Mouse (Mus musculus) heart, postnatal 0 days (tissue): ENCODE results near the gene Ceacam1. TPM values are rescaled to one million over a fixed set of nuclear protein-coding genes. Genes with fewer than 3 reads are reported as not detected.
"Not testable (repeated sequence)": the region's sequence is repeated elsewhere in the genome, so short reads cannot be mapped to it uniquely, and the experiment has no call there.

Source experiments
- ATAC-seq: fragments of 200-750 bp; cut with Nextera tagmentation; 2 replicates; pipeline ENCODE4 v1.8.0; 2017; ENCODE audit warnings: low read depth, moderate number of reproducible peaks, moderate library complexity; ENCODE audit not compliant: insufficient read depth
- DNase-seq: peaks from one replicate; pipeline ENCODE4 v3.0.0-alpha.2; 2016; ENCODE audit warnings: low spot score
- H3K27ac ChIP-seq: fragments of 300-500 bp; sonication (generic); 2 replicates; pipeline ENCODE4 v1.5.1; 2014; ENCODE audit warnings: low read depth, mild to moderate bottlenecking
- H3K27me3 ChIP-seq: fragments of 300-500 bp; sonication (generic); 2 replicates; pipeline ENCODE4 v1.6.1; 2014; ENCODE audit warnings: low read length, mixed read lengths; ENCODE audit not compliant: control insufficient read depth, insufficient read depth
- H3K36me3 ChIP-seq: fragments of 300-500 bp; sonication (generic); replicated peaks from 2 replicates; pipeline ENCODE4 v1.6.1; 2014; ENCODE audit warnings: low read length, mixed read lengths; ENCODE audit not compliant: control insufficient read depth, insufficient read depth
- H3K4me1 ChIP-seq: fragments of 300-500 bp; sonication (generic); 2 replicates; pipeline ENCODE4 v1.6.1; 2014; ENCODE audit warnings: antibody characterized with exemption; ENCODE audit not compliant: control insufficient read depth, insufficient read depth
- H3K4me2 ChIP-seq: fragments of 300-500 bp; sonication (generic); 2 replicates; pipeline ENCODE4 v1.6.1; 2014; ENCODE audit warnings: low read depth, mild to moderate bottlenecking, low read length, moderate library complexity
- H3K4me3 ChIP-seq: fragments of 300-500 bp; sonication (generic); 2 replicates; pipeline ENCODE4 v1.5.1; 2014; ENCODE audit warnings: low read depth, low read length
- H3K9ac ChIP-seq: fragments of 300-500 bp; sonication (generic); replicated peaks from 2 replicates; pipeline ENCODE4 v1.6.1; 2014; ENCODE audit warnings: low read depth, low read length, mixed read lengths
- H3K9me3 ChIP-seq: fragments of 300-500 bp; sonication (generic); replicated peaks from 2 replicates; pipeline ENCODE4 v1.6.1; 2016; ENCODE audit warnings: low read length; ENCODE audit not compliant: control insufficient read depth
- CTCF ChIP-seq: IDR thresholded peaks from 2 replicates; pipeline ENCODE4 v1.5.1; 2016; ENCODE audit warnings: antibody characterized with exemption, control low read depth, low read depth
- EP300 ChIP-seq: IDR thresholded peaks from 2 replicates; pipeline ENCODE4 v1.6.1; 2016; ENCODE audit warnings: antibody characterized with exemption, low read depth
- WGBS: fragments of 180-500 bp; shearing (Covaris S2); extraction: QIAGEN DNeasy Blood & Tissue Kit; methylation state at CpG from one replicate; pipeline ENCODE4 v1.1.7; 2014; 5-methylcytosine and 5-hydroxymethylcytosine counted together
- polyA plus RNA-seq: library from polyadenylated mRNA; unstranded; fragments of >200 nt; fragmentation: Nextera tagmentation; extraction: Ambion mirVana; gene quantifications from 2 replicates; pipeline ENCODE4 v1.2.1, GENCODE M21; 2015
- total RNA-seq: library from RNA; depleted of rRNA; stranded (reverse); fragments of >200 nt; gene quantifications from 2 replicates; pipeline ENCODE4 v1.2.3, GENCODE M21; 2014; ENCODE audit warnings: low replicate concordance

Gene Ceacam1
- total and polyA plus RNA-seq, 2 experiments from 2014 or later, result 5.5 to 12.8 TPM

DNA sequence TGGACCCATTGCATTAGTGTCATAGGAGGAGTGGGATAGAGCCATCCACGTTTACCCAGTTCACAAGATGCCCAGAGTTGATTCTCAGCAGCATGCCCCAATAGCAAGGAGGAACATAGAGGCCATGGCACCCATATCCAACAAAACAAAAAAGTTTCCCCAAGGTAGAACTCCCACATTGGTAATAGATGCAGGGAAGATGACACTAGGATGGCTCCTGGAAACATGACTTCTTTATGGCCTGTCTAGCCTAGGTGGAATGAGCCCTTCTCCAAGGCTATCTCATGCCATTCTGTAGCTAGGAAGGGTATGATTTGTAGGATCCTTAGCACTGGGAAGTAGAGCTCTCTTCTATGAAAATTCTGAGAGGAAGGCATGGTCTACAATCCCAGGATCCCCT lies 12.4 kb downstream of the Ceacam1 start:
- no peak overlapping the region for H3K4me3 ChIP-seq
- WGBS, result 74% methylated on average over 1 of the region's 1 CpGs
- TF ChIP-seq EP300 (no peak), CTCF (no peak)

DNA sequence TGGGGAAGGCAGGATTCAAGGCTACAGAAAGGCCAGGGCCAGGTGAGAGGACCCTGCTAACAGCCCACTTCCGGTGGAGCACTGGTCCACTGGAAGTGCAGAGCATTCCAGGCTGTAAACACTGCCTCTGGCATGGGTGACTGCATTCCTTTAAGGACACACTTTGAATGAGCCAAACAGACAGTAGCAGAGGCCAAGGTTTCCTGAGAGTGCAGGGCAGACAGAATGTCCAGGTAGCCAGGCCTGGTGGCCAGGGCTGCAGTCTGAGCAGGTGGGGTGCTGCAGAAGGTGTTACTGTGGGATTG lies 15.4 kb downstream of the Ceacam1 start:
- not testable (repeated sequence) for H3K9ac ChIP-seq, ATAC-seq, H3K27ac ChIP-seq, DNase-seq, H3K27me3 ChIP-seq, H3K4me2 ChIP-seq, H3K36me3 ChIP-seq, H3K4me1 ChIP-seq, H3K4me3 ChIP-seq, H3K9me3 ChIP-seq
- WGBS, result no CpG with 5 or more reads among the region's 1 CpGs

More for the DNA sequence above, 12.4 kb downstream of the Ceacam1 start:
- Histone ChIP-seq H3K27me3 (no peaks in the 10 kb centered on the region), H3K27ac (no peak overlapping the region), H3K4me2 (no peak overlapping the region), H3K36me3 (no peaks in the 10 kb centered on the region), H3K9ac (no peak overlapping the region), H3K9me3 (no peaks in the 10 kb centered on the region), H3K4me1 (no peaks in the 10 kb centered on the region)
- ATAC-seq, result no peak
- DNase-seq, result no peak

DNA sequence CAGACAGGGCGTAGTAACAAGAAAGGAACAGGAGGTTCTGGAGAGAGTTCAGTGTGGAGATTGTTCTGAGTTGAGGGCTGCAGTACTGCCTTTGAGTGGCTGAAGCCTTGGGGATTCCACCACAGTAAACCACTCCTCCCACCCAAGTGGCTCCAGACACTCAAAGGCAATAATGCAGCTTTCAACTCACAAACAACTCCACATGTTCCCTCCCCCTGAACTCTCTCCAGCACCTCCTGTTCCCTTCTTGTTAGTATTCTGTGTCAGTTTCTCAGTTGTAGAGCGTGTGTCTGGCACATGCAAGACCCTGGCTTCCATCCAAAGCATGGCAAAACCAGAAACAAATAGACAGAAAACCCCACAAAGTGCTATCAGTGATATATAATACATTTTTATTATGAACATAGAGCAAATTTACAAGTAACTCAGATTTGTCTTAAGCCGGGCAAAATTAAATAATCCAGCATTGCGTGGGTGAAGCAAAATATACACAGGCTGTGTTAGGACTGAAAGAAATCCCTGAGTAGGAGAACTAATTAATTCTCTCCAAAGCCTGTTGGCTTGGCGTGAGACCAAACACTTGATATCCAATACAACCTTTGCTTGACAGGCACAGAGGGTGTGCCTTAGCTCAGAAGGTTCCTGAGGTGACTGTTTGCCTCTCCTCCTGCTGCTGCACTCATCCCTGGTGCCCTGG lies 15.9 kb downstream of the Ceacam1 start:
- 69% methylated on average over 4 of the region's 5 CpGs for WGBS
- not testable (repeated sequence) for ATAC-seq, H3K27me3 ChIP-seq, H3K36me3 ChIP-seq, H3K4me1 ChIP-seq, H3K4me3 ChIP-seq, H3K9ac ChIP-seq, DNase-seq, H3K27ac ChIP-seq, H3K4me2 ChIP-seq, H3K9me3 ChIP-seq

DNA sequence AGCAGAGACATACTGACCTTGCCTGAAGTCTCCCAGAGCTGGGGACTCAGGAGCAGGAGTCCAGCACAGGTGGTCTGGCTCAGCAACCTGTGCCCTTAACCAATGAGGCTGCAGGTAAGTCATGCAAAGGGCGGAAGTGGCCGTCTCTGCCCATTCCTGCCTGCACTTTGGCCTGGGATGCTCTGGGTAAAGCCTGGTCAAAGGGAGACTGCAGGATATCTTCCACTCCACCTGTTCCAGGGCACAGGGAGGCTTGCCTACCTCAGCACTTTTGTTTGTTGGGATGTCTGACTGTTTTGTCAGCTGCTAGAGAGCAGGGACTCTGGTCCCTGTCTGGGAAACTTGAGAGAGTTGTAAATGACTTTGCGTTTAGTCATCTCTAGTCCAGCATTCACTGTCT lies 25.3 kb downstream of the Ceacam1 start:
- H3K4me2 ChIP-seq, result no peak overlapping the region
- no peaks in the 10 kb centered on the region for H3K4me1 ChIP-seq
- TF ChIP-seq CTCF (no peak), EP300 (no peak)
- no peak overlapping the region for H3K27ac ChIP-seq
- WGBS, result 74% methylated on average over 3 of the region's 3 CpGs
- no peak for ATAC-seq
- no peak overlapping the region for H3K4me3 ChIP-seq
- H3K36me3 ChIP-seq, result no peaks in the 10 kb centered on the region
- H3K9me3 ChIP-seq, result no peaks in the 10 kb centered on the region
- DNase-seq, result no peak
- H3K27me3 ChIP-seq, result no peaks in the 10 kb centered on the region
- H3K9ac ChIP-seq, result no peak overlapping the region

DNA sequence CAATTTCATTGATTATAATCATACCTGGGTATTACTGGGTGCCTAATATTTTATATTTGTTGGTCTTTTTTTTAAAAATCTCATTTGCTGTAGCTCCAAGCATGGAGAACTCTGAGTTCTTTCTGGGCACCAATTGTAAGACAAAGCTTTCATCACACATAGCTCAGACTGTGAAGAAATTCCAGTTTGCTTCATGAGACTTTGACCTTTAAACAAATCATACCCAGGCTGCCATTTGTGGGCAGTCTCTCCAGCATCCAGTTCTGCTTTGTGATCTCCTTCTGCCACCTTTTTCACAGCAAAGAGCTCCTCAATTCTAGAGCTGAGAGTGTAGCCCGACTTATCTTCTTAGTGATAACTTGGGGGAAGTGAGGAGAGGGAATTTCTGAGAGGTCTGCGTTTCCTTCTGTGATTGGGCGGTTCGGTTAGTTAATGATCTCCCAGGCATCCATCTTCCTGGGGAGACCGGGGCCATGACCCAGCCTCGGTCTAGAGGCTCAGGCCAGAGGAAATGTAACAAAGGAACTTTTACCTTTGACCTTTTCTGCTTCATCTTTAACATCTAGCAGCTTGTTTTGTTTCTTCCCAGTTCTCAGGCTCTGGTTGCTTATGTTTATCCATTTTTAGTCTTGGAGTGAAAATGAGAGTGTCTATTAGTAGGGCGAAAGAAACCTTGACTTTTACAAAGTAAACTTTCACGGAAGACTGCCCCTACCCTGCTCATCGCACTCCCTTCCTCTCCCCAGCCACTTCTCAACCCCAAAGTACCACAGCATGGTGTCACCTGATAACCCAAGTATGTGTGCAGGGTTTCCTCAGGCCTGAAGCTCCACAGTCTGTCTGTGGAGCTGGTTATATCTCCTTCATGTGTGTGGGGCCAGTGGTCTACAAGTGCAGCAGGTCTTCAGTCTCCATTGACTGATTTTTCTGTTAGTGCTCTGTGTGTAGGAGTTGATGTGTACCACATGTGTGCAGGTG lies 27.2 kb downstream of the Ceacam1 start:
- no peak overlapping the region for H3K9ac ChIP-seq
- H3K36me3 ChIP-seq, result no peaks in the 10 kb centered on the region
- H3K27me3 ChIP-seq, result no peaks in the 10 kb centered on the region
- ATAC-seq, result no peak
- WGBS, result 35% methylated on average over 9 of the region's 9 CpGs
- no peak overlapping the region for H3K27ac ChIP-seq
- no peak overlapping the region for H3K4me3 ChIP-seq
- H3K4me2 ChIP-seq, result no peak overlapping the region
- TF ChIP-seq CTCF (no peak), EP300 (no peak)
- H3K9me3 ChIP-seq, result no peaks in the 10 kb centered on the region
- H3K4me1 ChIP-seq, result no peaks in the 10 kb centered on the region
- DNase-seq, result no peak
